Mouse (Mus musculus): Measurements from ENCODE around the gene Zbtb40. TPM values are rescaled to one million over a fixed set of nuclear protein-coding genes. Genes with fewer than 3 reads are reported as not detected.

Zbtb40 gene
- polyA plus RNA-seq, 1 experiment: 9.5 TPM

DNA sequence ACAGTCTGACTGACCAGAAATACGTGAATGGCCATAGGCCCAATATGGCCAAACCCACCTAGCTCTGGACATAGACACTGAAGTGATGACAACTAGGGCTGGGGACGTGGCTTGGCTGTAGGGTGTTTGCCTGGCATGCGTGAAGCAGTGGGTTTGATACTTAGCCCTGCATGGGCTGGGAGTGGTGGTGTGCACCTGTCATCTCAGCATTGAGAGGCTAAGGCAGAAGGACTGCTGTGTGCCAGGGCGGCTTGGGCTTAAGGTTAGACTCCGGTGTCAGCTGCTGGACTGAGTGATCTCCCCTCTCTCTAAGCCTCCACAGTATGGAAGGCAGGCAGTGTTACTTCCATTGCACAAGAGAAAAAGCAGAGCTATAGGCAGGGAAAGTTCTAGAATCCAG lies 110.7 kb downstream of the Zbtb40 start:
- H3K27ac ChIP-seq (ENCODE audit: insufficient read depth, low read depth, low read length): no peak overlapping the region
- no peaks in the 10 kb centered on the region for H3K4me1 ChIP-seq (ENCODE audit: control insufficient read depth, insufficient read depth, low read length)
- no peak for DNase-seq
- no peak overlapping the region for H3K4me3 ChIP-seq (ENCODE audit: insufficient read depth, low read depth, low read length)
- WGBS: 88% methylated on average over 5 of the region's 5 CpGs
- H3K36me3 ChIP-seq (ENCODE audit: control insufficient read depth, insufficient read depth, low read length): no peaks in the 10 kb centered on the region
- no peaks in the 10 kb centered on the region for H3K27me3 ChIP-seq (replicated peaks; ENCODE audit: control insufficient read depth, insufficient read depth, low read length)
- no peak for TF ChIP-seq CTCF (conservative IDR thresholded peaks at IDR 0.05; ENCODE audit: insufficient read depth, insufficient read length, low read depth, low read length)
- TF ChIP-seq POLR2A (IDR thresholded peaks at IDR 0.05; ENCODE audit: low read depth, low read length): no peak

DNA sequence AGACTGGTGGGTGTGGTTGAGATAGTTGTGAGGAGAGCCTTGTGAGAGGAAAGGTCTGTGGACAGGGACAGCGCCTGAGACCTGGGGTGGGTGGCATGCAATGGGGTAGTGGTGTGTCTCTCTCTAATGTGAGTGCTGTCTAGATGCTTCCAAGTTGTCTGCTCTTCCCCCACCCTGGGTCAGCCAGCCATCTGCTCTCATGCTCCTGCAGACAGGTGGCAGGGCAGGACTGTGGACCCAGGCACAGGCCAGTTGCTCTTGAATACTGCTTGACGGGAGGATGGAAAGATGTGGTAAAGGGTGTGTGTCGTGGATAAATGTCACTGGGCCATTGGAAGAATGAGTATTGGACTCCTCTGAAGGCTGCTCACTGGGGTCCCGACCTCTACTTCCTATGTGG lies 111.3 kb downstream of the Zbtb40 start:
- WGBS: 74% methylated on average over 4 of the region's 4 CpGs
- Histone ChIP-seq H3K4me3 (ENCODE audit: insufficient read depth, low read depth, low read length) (no peak overlapping the region), H3K27me3 (replicated peaks; ENCODE audit: control insufficient read depth, insufficient read depth, low read length) (no peaks in the 10 kb centered on the region), H3K4me1 (ENCODE audit: control insufficient read depth, insufficient read depth, low read length) (no peaks in the 10 kb centered on the region), H3K27ac (ENCODE audit: insufficient read depth, low read depth, low read length) (no peak overlapping the region), H3K36me3 (ENCODE audit: control insufficient read depth, insufficient read depth, low read length) (no peaks in the 10 kb centered on the region)
- TF ChIP-seq POLR2A (IDR thresholded peaks at IDR 0.05; ENCODE audit: low read depth, low read length) (no peak), CTCF (conservative IDR thresholded peaks at IDR 0.05; ENCODE audit: insufficient read depth, insufficient read length, low read depth, low read length) (no peak)
- DNase-seq: no peak

DNA sequence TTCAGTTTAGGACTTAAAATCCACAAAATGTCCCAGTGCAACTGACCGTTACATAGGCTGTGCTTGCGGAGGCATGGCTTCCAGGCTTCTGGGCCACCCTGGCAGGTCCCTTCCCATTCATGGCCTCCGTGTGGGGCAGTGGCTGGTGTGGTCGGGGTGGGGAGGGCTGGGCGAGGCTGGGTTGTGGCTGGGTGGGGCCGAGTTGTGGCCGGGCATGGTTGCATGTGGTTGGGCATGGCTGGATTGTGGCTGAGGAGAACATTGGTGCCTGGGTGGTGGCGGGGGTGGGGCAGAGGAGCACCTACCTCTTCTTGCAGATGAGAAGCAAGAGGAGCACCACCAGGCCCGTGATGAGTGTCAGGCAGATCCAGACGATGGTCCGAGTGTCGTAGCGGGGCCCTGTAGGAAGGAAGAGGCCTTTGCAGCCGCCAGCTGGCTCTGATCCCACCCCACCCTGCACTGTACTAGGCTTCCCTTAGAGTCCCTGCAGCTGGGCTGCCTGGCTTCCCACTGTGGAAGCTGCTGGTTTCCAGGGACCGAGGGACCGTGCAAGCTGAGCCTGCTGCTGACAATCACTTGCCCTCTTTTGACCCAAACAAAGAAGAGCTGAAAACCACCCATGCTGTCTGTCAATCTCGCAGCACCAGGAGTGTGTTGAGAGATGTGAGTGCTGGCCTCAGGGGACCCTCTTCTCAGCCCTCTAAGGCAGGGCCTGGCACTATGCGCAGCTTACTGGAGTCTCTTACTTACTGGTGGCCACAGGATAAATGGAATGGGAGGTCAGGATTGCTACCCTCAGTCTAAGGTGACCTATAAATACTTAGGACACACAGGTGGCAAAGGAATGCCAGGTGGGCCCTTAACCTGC lies 113.6 kb downstream of the Zbtb40 start:
- TF ChIP-seq POLR2A (IDR thresholded peaks at IDR 0.05; ENCODE audit: low read depth, low read length): no peak
- TF ChIP-seq CTCF (conservative IDR thresholded peaks at IDR 0.05; ENCODE audit: insufficient read depth, insufficient read length, low read depth, low read length): no peak
- no peak overlapping the region for H3K27ac ChIP-seq (ENCODE audit: insufficient read depth, low read depth, low read length)
- no peak for DNase-seq
- no peaks in the 10 kb centered on the region for H3K4me1 ChIP-seq (ENCODE audit: control insufficient read depth, insufficient read depth, low read length)
- WGBS: 49% methylated on average over 18 of the region's 18 CpGs
- H3K36me3 ChIP-seq (ENCODE audit: control insufficient read depth, insufficient read depth, low read length): no peaks in the 10 kb centered on the region
- H3K4me3 ChIP-seq (ENCODE audit: insufficient read depth, low read depth, low read length): no peak overlapping the region
- no peaks in the 10 kb centered on the region for H3K27me3 ChIP-seq (replicated peaks; ENCODE audit: control insufficient read depth, insufficient read depth, low read length)

DNA sequence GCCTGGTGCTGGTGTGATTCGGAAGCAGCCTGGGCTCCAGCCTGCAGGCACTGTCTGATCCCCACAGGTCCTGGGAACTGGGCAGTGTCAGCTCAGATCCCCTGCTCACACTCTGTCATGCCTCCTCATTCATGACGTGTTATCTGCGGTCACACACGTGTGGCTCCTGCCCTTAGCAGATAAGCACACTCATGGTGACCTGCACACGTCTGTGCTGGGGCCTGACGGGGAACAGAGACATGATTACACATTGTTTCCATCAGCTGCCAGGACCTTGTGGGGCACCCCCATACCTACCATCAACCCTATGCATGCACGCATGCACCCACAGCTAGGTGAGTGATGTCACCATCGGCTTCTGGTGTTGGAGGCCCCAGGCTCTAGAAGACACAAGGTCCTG lies 118.1 kb downstream of the Zbtb40 start:
- DNase-seq: no peak
- TF ChIP-seq POLR2A (IDR thresholded peaks at IDR 0.05; ENCODE audit: low read depth, low read length): no peak
- TF ChIP-seq CTCF (conservative IDR thresholded peaks at IDR 0.05; ENCODE audit: insufficient read depth, insufficient read length, low read depth, low read length): no peak
- no peak overlapping the region for H3K4me3 ChIP-seq (ENCODE audit: insufficient read depth, low read depth, low read length)
- H3K36me3 ChIP-seq (ENCODE audit: control insufficient read depth, insufficient read depth, low read length): no peaks in the 10 kb centered on the region
- 87% methylated on average over 8 of the region's 8 CpGs for WGBS
- no peak overlapping the region for H3K27ac ChIP-seq (ENCODE audit: insufficient read depth, low read depth, low read length)
- H3K27me3 ChIP-seq (replicated peaks; ENCODE audit: control insufficient read depth, insufficient read depth, low read length): no peaks in the 10 kb centered on the region
- no peaks in the 10 kb centered on the region for H3K4me1 ChIP-seq (ENCODE audit: control insufficient read depth, insufficient read depth, low read length)

Other genes with a start within 250 kb of the Zbtb40 start
- gene Ephb2, start 212.8 kb downstream of the Zbtb40 start, polyA plus RNA-seq (2012; rRNA removed): 10.4 and 19.3 TPM in 2 replicates
- 52.2 and 58.5 TPM in 2 replicates for gene C1qb, start 162.6 kb downstream of the Zbtb40 start, polyA plus RNA-seq (2012; rRNA removed)
- 42.7 and 51.9 TPM in 2 replicates for gene C1qc, start 155.7 kb downstream of the Zbtb40 start, polyA plus RNA-seq (2012; rRNA removed)
- 36.1 and 43.7 TPM in 2 replicates for gene C1qa, start 150.0 kb downstream of the Zbtb40 start, polyA plus RNA-seq (2012; rRNA removed)
- gene Epha8, start 92.0 kb downstream of the Zbtb40 start, polyA plus RNA-seq (2012; rRNA removed): 0.04 and 0.06 TPM in 2 replicates
- gene Wnt4, start 228.7 kb upstream of the Zbtb40 start, polyA plus RNA-seq (2012; rRNA removed): 2.1 and 3.3 TPM in 2 replicates

Data from kidney, adult 2 months (tissue).